Mouse (Mus musculus) gastrocnemius, postnatal 36 days (tissue): Measurements from ENCODE around the gene Hrasls5. TPM values are rescaled to one million over a fixed set of nuclear protein-coding genes. Genes with fewer than 3 reads are reported as not detected.
A peak's percentile ranks its signal among the peaks of the same experiment; 100 is the strongest.

Experiments
- DNase-seq, 2 experiments: peaks; one replicate each; pipeline ENCODE4 v3.0.0; 2022
- intact Hi-C: fragments of 180-260 bp; cut with DNase I; formaldehyde crosslinking; loops from one replicate; pipeline ENCODE4 v1.15.1; 2025
- long read RNA-seq, 2 experiments: library from polyadenylated mRNA; stranded (forward); transcript quantifications; one replicate each; pipeline ENCODE4 v2.0.0; 2021
- total RNA-seq, 2 experiments: library from RNA; stranded (reverse); gene quantifications; 2 replicates each; pipeline ENCODE4 v1.2.3; 2021

Gene Hrasls5
- total RNA-seq: not detected
- long read RNA-seq, experiment 1: 0 reads
- long read RNA-seq, experiment 2: 0 reads

- no peak for DNase-seq
- intact Hi-C loops: no loop called here
These were observed at the start of gene Hrasls5 for GRCm38 (mm10) chr19:7611942-7612757. Gene Hrasls5 (plus strand): TSS chr19:7612541.

DNA sequence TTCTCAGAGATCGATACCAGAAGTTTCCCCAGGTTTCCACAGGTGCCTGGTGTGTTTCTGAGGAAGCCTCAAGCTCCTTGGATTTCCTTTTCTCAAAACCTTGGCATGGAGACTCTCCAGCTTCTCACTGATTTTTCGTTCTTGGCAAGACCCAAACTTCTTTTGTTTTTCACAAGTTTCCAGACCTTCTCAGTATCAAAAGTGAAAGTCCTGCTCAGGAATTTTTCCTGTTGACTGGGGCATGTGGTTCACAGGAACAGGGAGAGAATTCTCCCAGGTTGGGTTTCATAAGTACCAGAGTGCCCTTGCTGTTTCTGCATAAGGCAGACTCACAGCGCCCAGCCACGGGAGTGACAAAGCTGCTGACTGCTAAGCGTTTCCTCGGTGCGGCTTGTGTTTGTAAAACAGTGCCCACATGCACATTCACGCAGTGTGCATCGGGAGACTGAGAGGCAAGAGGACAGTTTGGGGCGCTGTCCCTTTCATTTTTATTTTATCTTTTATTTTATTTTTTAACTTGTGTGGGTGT lies 49.7 kb upstream of the Hrasls5 start:
- no peak for DNase-seq
- intact Hi-C loops: no loop called here

- intact Hi-C loops: no loop called here
- no peak for DNase-seq
These were observed 48.7 kb upstream of the Hrasls5 start for GRCm38 (mm10) chr19:7563676-7564075.

- intact Hi-C loops: no loop called here
These were observed 47.9 kb upstream of the Hrasls5 start for GRCm38 (mm10) chr19:7564457-7564856.

GRCm38 (mm10) chr19:7566826-7567225 lies 45.5 kb upstream of the Hrasls5 start:
- intact Hi-C loops: no loop called here
- no peak for DNase-seq

More at GRCm38 (mm10) chr19:7564457-7564856, 47.9 kb upstream of the Hrasls5 start:
- no peak for DNase-seq

- no peak for DNase-seq
- intact Hi-C loops: no loop called here
These were observed 44.0 kb upstream of the Hrasls5 start for GRCm38 (mm10) chr19:7568364-7568763.

- no peak for DNase-seq
- intact Hi-C loops: no loop called here
These were observed 42.7 kb upstream of the Hrasls5 start for GRCm38 (mm10) chr19:7569650-7570049.

DNA sequence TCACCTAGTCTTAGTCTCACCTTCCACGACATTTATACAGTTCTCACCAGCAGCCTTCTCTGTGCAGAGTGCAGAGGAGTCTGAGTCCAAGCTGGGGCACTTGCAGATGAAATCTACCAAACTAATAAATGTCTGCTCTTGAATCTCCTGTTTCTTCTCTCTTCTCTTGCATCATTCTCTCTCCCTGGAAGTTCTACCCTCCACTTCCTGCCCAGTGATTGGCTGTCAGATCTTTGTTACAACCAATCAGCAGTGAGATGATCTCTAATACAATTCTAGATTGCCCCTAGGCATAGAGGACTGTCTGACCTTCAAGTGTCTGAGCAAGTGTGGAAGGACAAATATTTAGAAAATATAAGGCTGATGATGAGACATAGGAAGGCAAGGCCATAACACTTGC lies 36.2 kb upstream of the Hrasls5 start:
- intact Hi-C loops: no loop called here
- no peak for DNase-seq

- no peak for DNase-seq
- intact Hi-C loops: no loop called here
These were observed 34.6 kb upstream of the Hrasls5 start for GRCm38 (mm10) chr19:7577710-7578109.

DNA sequence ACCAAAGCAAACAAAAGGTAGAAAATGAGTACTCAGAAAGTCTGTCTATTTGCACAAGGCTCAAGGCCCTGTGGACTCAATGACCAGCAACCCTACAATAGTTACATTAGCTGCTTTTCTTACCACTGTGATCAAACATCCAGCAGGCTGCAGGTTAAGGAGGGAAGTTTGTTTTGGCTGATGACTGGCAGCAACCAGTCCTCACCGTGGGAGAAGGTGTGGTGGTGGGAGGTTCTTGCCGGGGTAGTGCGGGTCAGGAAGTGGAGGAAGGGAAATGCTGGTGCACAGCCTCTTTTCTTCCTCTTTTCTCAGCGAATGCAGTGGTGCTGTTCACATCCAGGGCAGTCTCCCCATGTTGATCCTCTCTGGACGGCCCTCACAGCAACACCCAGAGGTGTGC lies 31.3 kb upstream of the Hrasls5 start:
- intact Hi-C loops: no loop called here
- DNase-seq: no peak

GRCm38 (mm10) chr19:7583101-7583500 lies 29.2 kb upstream of the Hrasls5 start:
- DNase-seq: no peak
- intact Hi-C loops: no loop called here

DNA sequence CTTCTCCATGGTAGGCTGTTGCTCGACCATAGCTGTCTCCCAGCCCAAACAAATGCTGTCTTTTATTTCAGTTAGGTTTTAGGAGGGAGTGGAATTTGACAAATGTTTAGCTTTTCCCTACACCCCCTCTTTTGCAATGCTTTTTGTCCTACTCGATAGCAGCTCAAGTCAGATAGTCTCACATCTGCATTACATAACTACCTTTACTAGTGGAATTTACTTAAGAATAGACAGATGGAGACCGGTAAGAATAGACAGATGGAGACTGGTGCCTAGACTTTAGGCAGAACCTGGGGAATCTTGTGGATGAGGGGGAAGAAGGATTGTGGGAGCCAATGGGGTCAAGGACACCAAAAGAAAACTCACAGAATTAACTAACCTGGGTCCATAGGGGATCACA lies 28.7 kb upstream of the Hrasls5 start:
- no peak for DNase-seq
- intact Hi-C loops: no loop called here

GRCm38 (mm10) chr19:7585279-7585678 lies 27.1 kb upstream of the Hrasls5 start:
- no peak for DNase-seq
- intact Hi-C loops: no loop called here

- no peak for DNase-seq
- intact Hi-C loops: no loop called here
These were observed 26.6 kb upstream of the Hrasls5 start for GRCm38 (mm10) chr19:7585764-7586163.

DNA sequence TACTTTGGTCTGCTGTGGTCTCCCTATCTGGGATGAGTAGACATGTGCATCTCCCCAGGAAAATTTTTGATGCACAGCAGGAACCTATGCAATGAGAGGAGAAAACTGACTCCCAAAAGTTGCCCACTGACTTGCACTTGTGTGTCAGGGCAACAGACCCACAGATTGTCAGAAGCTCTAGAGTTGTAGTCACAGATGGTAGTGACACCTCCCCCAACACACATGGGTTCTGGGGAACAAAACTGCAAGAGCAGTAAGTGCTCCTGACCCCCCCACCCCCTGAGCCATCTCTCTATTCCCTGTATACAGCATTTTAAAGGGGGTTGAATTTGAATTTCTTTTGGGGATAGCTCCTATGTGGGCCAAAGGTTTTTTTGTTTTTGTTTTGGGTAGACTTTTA lies 21.5 kb upstream of the Hrasls5 start:
- intact Hi-C loops: loop anchor here (10.0 kb wide), 1 partner anchor 146 kb away; no protein-coding TSS in a partner anchor
- DNase-seq: no peak

GRCm38 (mm10) chr19:7592018-7592417 lies 20.3 kb upstream of the Hrasls5 start:
- peak in 1 of 2 experiments; percentile 29 for DNase-seq
- intact Hi-C loops: loop anchor here (10.0 kb wide), 1 partner anchor 147 kb away; no protein-coding TSS in a partner anchor

DNA sequence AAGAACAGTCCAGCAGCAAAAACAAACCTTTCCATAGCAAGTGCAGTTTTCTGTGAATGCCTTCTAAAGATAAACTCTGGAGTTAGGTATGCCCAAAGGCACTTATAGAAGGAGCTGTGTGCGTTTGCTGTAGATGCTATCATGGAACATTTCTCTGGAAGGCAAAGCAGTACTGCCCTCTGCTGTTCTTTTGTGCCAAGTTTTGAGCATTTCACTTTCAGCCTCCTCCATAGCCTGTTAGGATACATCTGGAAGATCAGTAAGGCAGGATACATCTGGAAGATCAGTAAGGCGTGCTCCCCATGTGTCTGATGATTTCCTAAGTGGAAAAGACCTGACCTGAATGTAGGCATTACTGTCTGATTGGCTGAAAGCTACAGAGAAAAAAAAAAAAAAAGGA lies 16.8 kb upstream of the Hrasls5 start:
- intact Hi-C loops: loop anchor here (1.0 to 10.0 kb wide), 2 partner anchors 66 to 151 kb away; no protein-coding TSS in a partner anchor
- no peak for DNase-seq

- DNase-seq: no peak
- intact Hi-C loops: loop anchor here (10.0 kb wide), 1 partner anchor 154 kb away; no protein-coding TSS in a partner anchor
These were observed 13.9 kb upstream of the Hrasls5 start for GRCm38 (mm10) chr19:7598481-7598880.

DNA sequence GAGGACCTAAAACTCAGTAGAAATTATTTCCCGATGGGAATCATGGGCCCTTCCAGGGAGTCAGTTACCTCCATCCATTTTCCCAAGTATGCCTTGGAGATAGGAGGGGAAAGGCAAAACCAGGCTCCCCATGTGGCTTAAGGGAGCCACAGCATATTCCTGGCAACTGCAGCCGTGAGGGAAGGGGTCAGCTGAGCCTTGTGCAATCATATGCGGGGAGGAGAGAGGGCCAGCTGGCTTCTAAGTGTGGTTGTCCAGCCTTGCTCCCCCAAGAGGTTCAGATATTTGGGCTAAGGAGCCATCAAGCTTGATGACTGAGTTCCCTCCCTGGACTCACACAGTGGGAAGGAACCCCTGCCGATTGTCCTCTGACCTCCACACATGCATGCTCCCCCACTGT lies 10.8 kb upstream of the Hrasls5 start:
- no peak for DNase-seq
- intact Hi-C loops: no loop called here

- DNase-seq: no peak
- intact Hi-C loops: no loop called here
These were observed 8.2 kb upstream of the Hrasls5 start for GRCm38 (mm10) chr19:7604107-7604506.

- intact Hi-C loops: no loop called here
- DNase-seq: no peak
These were observed 7.3 kb upstream of the Hrasls5 start for GRCm38 (mm10) chr19:7605013-7605412.
